In genomic region chr4:135971805-135972555, GRCm38 (mm10) we compare ENCODE assay signal across 7 mouse cellular contexts. TPM values are rescaled to one million over a fixed set of nuclear protein-coding genes. Genes with fewer than 3 reads are reported as not detected.
A peak's percentile ranks its signal among the peaks of the same experiment; 100 is the strongest.
DNase-seq lines count a peak whose midpoint lies in the region; ATAC-seq and TF ChIP-seq lines count a peak whose summit lies in the region.

No protein-coding gene starts in this region.

- ATAC-seq in lung, embryonic 14.5 days (ENCODE audit: insufficient read depth) = peak; percentile 47
- ATAC-seq in hindbrain, embryonic 16.5 days = peak; percentile 75
- peak; percentile 76 for ATAC-seq in midbrain, embryonic 16.5 days

- DNase-seq in lung, embryonic 14.5 days = no peak
- DNase-seq in lung, postnatal 10 days = no peak
- no peak for DNase-seq in right cerebral cortex, adult 18-20 months
- DNase-seq in urinary bladder, postnatal 10 days (ENCODE audit: low spot score) = no peak

- peak overlapping the region; percentile 89 for H3K4me3 ChIP-seq in lung, embryonic 14.5 days (ENCODE audit: low read depth, low read length)
- peak overlapping the region; percentile 69 for H3K4me3 ChIP-seq in brown adipose tissue, adult 24 weeks (ENCODE audit: insufficient read depth, low read depth, low read length)
- peak overlapping the region; percentile 79 for H3K4me3 ChIP-seq in hindbrain, embryonic 16.5 days (ENCODE audit: low read length)
- peak overlapping the region; percentile 93 for H3K4me3 ChIP-seq in midbrain, embryonic 16.5 days (ENCODE audit: low read depth, low read length)

- peaks cover 62% of the 10 kb centered on the region for H3K36me3 ChIP-seq in lung, embryonic 14.5 days (ENCODE audit: insufficient read depth)
- H3K36me3 ChIP-seq in hindbrain, embryonic 16.5 days (ENCODE audit: control insufficient read depth, insufficient read depth, low read length) = peaks cover 45% of the 10 kb centered on the region
- peaks cover 34% of the 10 kb centered on the region for H3K36me3 ChIP-seq in midbrain, embryonic 16.5 days (ENCODE audit: control insufficient read depth, insufficient read depth, low read length)

- peak overlapping the region; percentile 85 for H3K9ac ChIP-seq in lung, embryonic 14.5 days
- H3K9ac ChIP-seq in hindbrain, embryonic 16.5 days (ENCODE audit: low read depth, low read length) = peak overlapping the region; percentile 87
- peak overlapping the region; percentile 95 for H3K9ac ChIP-seq in midbrain, embryonic 16.5 days (ENCODE audit: low read depth, low read length)

- peak overlapping the region; percentile 86 for H3K4me2 ChIP-seq in lung, embryonic 14.5 days
- peak overlapping the region; percentile 95 for H3K4me2 ChIP-seq in hindbrain, embryonic 16.5 days (ENCODE audit: low read length)
- peak overlapping the region; percentile 99 for H3K4me2 ChIP-seq in midbrain, embryonic 16.5 days (ENCODE audit: low read length)

- no peaks in the 10 kb centered on the region for H3K4me1 ChIP-seq in lung, embryonic 14.5 days (ENCODE audit: insufficient read depth)
- peaks cover 3% of the 10 kb centered on the region; the same call in 1 of the 2 replicates for H3K4me1 ChIP-seq in brown adipose tissue, adult 24 weeks (ENCODE audit: control insufficient read depth, insufficient read depth, insufficient read length, low read length)
- peaks cover 13% of the 10 kb centered on the region for H3K4me1 ChIP-seq in hindbrain, embryonic 16.5 days (ENCODE audit: control insufficient read depth, insufficient read depth, low read depth, low read length)
- H3K4me1 ChIP-seq in midbrain, embryonic 16.5 days (ENCODE audit: control insufficient read depth, insufficient read depth, low read length) = peaks cover 13% of the 10 kb centered on the region

- no peaks in the 10 kb centered on the region for H3K9me3 ChIP-seq in lung, embryonic 14.5 days (ENCODE audit: low read depth, low read length)
- no peaks in the 10 kb centered on the region for H3K9me3 ChIP-seq in hindbrain, embryonic 16.5 days (ENCODE audit: control insufficient read depth, low read length)
- no peaks in the 10 kb centered on the region for H3K9me3 ChIP-seq in midbrain, embryonic 16.5 days (replicated peaks; ENCODE audit: control insufficient read depth, low read length, poor library complexity, severe bottlenecking)

- H3K27me3 ChIP-seq in lung, embryonic 14.5 days (ENCODE audit: insufficient read depth, low read length) = no peaks in the 10 kb centered on the region
- H3K27me3 ChIP-seq in hindbrain, embryonic 16.5 days (replicated peaks; ENCODE audit: control insufficient read depth, insufficient read depth, low read length) = no peaks in the 10 kb centered on the region
- no peaks in the 10 kb centered on the region for H3K27me3 ChIP-seq in midbrain, embryonic 16.5 days (ENCODE audit: control insufficient read depth, insufficient read depth, low read depth, low read length)

- WGBS in lung, embryonic 14.5 days = under 1% methylated on average over 35 of the region's 35 CpGs
- under 1% methylated on average over 35 of the region's 35 CpGs for WGBS in hindbrain, embryonic 16.5 days
- WGBS in midbrain, embryonic 16.5 days = under 1% methylated on average over 35 of the region's 35 CpGs

- H3K27ac ChIP-seq in lung, embryonic 14.5 days (ENCODE audit: low read depth) = peak overlapping the region; percentile 43; the same call in 1 of the 2 replicates
- H3K27ac ChIP-seq in brown adipose tissue, adult 24 weeks (replicated peaks; ENCODE audit: low read depth, low read length) = peak overlapping the region; percentile 27; the same call in 1 of the 2 replicates
- peak overlapping the region; percentile 72 for H3K27ac ChIP-seq in hindbrain, embryonic 16.5 days (ENCODE audit: low read depth, low read length)
- H3K27ac ChIP-seq in midbrain, embryonic 16.5 days (ENCODE audit: low read length) = peak overlapping the region; percentile 77

- no peak for TF ChIP-seq CTCF in lung, embryonic 14.5 days (IDR thresholded peaks at IDR 0.05; ENCODE audit: low read depth)

RNA-seq across cellular contexts. Expression of gene Lypla2, which starts 0.4 kb away (rescaled TPM):
- 117 and 132 TPM in 2 replicates for polyA plus RNA-seq in lung, embryonic 14.5 days (2014; fragmentation: Nextera tagmentation; extraction: Ambion mirVana)
- polyA plus RNA-seq in brown adipose tissue, adult 24 weeks (2012; ENCODE audit: insufficient read depth, insufficient read length, missing spikeins) = 29.3 and 29.8 TPM in 2 replicates
- polyA plus RNA-seq in hindbrain, embryonic 16.5 days (2015; fragmentation: Nextera tagmentation; extraction: Ambion mirVana) = 225 and 229 TPM in 2 replicates
- polyA plus RNA-seq in midbrain, embryonic 16.5 days (2015; fragmentation: Nextera tagmentation; extraction: Ambion mirVana) = 209 and 230 TPM in 2 replicates

RNA-seq across cellular contexts. Expression of gene Gale, which starts 8.5 kb away (rescaled TPM):
- 27.0 and 30.3 TPM in 2 replicates for polyA plus RNA-seq in lung, embryonic 14.5 days (2014; fragmentation: Nextera tagmentation; extraction: Ambion mirVana)
- polyA plus RNA-seq in brown adipose tissue, adult 24 weeks (2012; ENCODE audit: insufficient read depth, insufficient read length, missing spikeins) = 40.3 and 53.3 TPM in 2 replicates
- 49.4 and 50.1 TPM in 2 replicates for polyA plus RNA-seq in hindbrain, embryonic 16.5 days (2015; fragmentation: Nextera tagmentation; extraction: Ambion mirVana)
- 41.2 and 47.7 TPM in 2 replicates for polyA plus RNA-seq in midbrain, embryonic 16.5 days (2015; fragmentation: Nextera tagmentation; extraction: Ambion mirVana)

RNA-seq across cellular contexts. Expression of gene Pithd1, which starts 15.1 kb away (rescaled TPM):
- polyA plus RNA-seq in lung, embryonic 14.5 days (2014; fragmentation: Nextera tagmentation; extraction: Ambion mirVana) = 54.6 and 61.5 TPM in 2 replicates
- 20.3 and 31.3 TPM in 2 replicates for polyA plus RNA-seq in brown adipose tissue, adult 24 weeks (2012; ENCODE audit: insufficient read depth, insufficient read length, missing spikeins)
- polyA plus RNA-seq in hindbrain, embryonic 16.5 days (2015; fragmentation: Nextera tagmentation; extraction: Ambion mirVana) = 60.6 and 67.1 TPM in 2 replicates
- polyA plus RNA-seq in midbrain, embryonic 16.5 days (2015; fragmentation: Nextera tagmentation; extraction: Ambion mirVana) = 68.3 and 72.0 TPM in 2 replicates

RNA-seq across cellular contexts. Expression of gene Hmgcl, which starts 25.7 kb away (rescaled TPM):
- 71.7 and 78.1 TPM in 2 replicates for polyA plus RNA-seq in lung, embryonic 14.5 days (2014; fragmentation: Nextera tagmentation; extraction: Ambion mirVana)
- 45.1 and 79.9 TPM in 2 replicates for polyA plus RNA-seq in brown adipose tissue, adult 24 weeks (2012; ENCODE audit: insufficient read depth, insufficient read length, missing spikeins)
- 64.7 and 66.8 TPM in 2 replicates for polyA plus RNA-seq in hindbrain, embryonic 16.5 days (2015; fragmentation: Nextera tagmentation; extraction: Ambion mirVana)
- polyA plus RNA-seq in midbrain, embryonic 16.5 days (2015; fragmentation: Nextera tagmentation; extraction: Ambion mirVana) = 59.3 and 68.6 TPM in 2 replicates

RNA-seq across cellular contexts. Expression of gene Eloa, which starts 49.6 kb away (rescaled TPM):
- 41.8 and 42.5 TPM in 2 replicates for polyA plus RNA-seq in lung, embryonic 14.5 days (2014; fragmentation: Nextera tagmentation; extraction: Ambion mirVana)
- polyA plus RNA-seq in brown adipose tissue, adult 24 weeks (2012; ENCODE audit: insufficient read depth, insufficient read length, missing spikeins) = 28.3 and 33.8 TPM in 2 replicates
- polyA plus RNA-seq in hindbrain, embryonic 16.5 days (2015; fragmentation: Nextera tagmentation; extraction: Ambion mirVana) = 25.0 and 27.1 TPM in 2 replicates
- 26.7 and 28.7 TPM in 2 replicates for polyA plus RNA-seq in midbrain, embryonic 16.5 days (2015; fragmentation: Nextera tagmentation; extraction: Ambion mirVana)

Comparison
In these comparisons a context has a peak if more than half of its experiments do, and no peak if none do; other contexts are left out.
1. H3K27ac ChIP-seq: peak in every context shown above with its lines; median percentile 77 in midbrain, embryonic 16.5 days; 72 in hindbrain, embryonic 16.5 days; 43 in lung, embryonic 14.5 days; 27 in brown adipose tissue, adult 24 weeks.